Mouse (Mus musculus): Measurements from ENCODE around the gene Adamts20. TPM values are rescaled to one million over a fixed set of nuclear protein-coding genes. Genes with fewer than 3 reads are reported as not detected.
"Not testable (repeated sequence)": the region's sequence is repeated elsewhere in the genome, so short reads cannot be mapped to it uniquely, and the experiment has no call there.

Adamts20 gene
- polyA plus RNA-seq, 1 experiment from 2014 or later = 4.0 TPM

GRCm38 (mm10) chr15:94404071-94404545 is 61.1 kb downstream of the Adamts20 start:
- Histone ChIP-seq H3K4me2 (peak overlapping the region; percentile 97), H3K27me3 (peaks cover 19% of the 10 kb centered on the region; the same call in 1 of the 2 replicates), H3K9me3 (no peaks in the 10 kb centered on the region), H3K27ac (replicated peaks) (peak overlapping the region; percentile 62; the same call in 1 of the 2 replicates), H3K36me3 (no peaks in the 10 kb centered on the region), H3K4me1 (replicated peaks) (peaks cover 19% of the 10 kb centered on the region), H3K9ac (peak overlapping the region; percentile 80), H3K4me3 (peak overlapping the region; percentile 78)
- WGBS = under 1% methylated on average over 61 of the region's 65 CpGs
- ATAC-seq (ENCODE audit: low read depth) = peak; percentile 94

- peak overlapping the region; percentile 80 for H3K9ac ChIP-seq
- H3K4me2 ChIP-seq = peak overlapping the region; percentile 97
- peak overlapping the region; percentile 62; the same call in 1 of the 2 replicates for H3K27ac ChIP-seq (replicated peaks)
- no peaks in the 10 kb centered on the region for H3K9me3 ChIP-seq
- ATAC-seq (ENCODE audit: low read depth) = peak; percentile 80
- peak overlapping the region; percentile 78 for H3K4me3 ChIP-seq
- no peaks in the 10 kb centered on the region for H3K36me3 ChIP-seq
- under 1% methylated on average over 34 of the region's 34 CpGs for WGBS
- H3K27me3 ChIP-seq = peaks cover 17% of the 10 kb centered on the region; the same call in 1 of the 2 replicates
- H3K4me1 ChIP-seq (replicated peaks) = peaks cover 19% of the 10 kb centered on the region
These were observed 61.7 kb downstream of the Adamts20 start for GRCm38 (mm10) chr15:94403461-94404070.

- Histone ChIP-seq H3K9ac (peak overlapping the region; percentile 80), H3K27me3 (peaks cover 16% of the 10 kb centered on the region; the same call in 1 of the 2 replicates), H3K9me3 (no peaks in the 10 kb centered on the region), H3K4me2 (peak overlapping the region; percentile 97), H3K27ac (replicated peaks) (no peak overlapping the region), H3K4me1 (replicated peaks) (peaks cover 19% of the 10 kb centered on the region), H3K4me3 (peak overlapping the region; percentile 78), H3K36me3 (no peaks in the 10 kb centered on the region)
- peak; percentile 17; the same call in 1 of the 2 replicates for ATAC-seq (ENCODE audit: low read depth)
- 3% methylated on average over 15 of the region's 15 CpGs for WGBS
These were observed 62.2 kb downstream of the Adamts20 start for GRCm38 (mm10) chr15:94403018-94403417.

- H3K27me3 ChIP-seq = no peaks in the 10 kb centered on the region
- H3K4me1 ChIP-seq (replicated peaks) = no peaks in the 10 kb centered on the region
- 47% methylated on average over 7 of the region's 7 CpGs for whole genome bisulfite sequencing
- H3K4me2 ChIP-seq = no peak overlapping the region
- H3K4me3 ChIP-seq = no peak overlapping the region
- no peak for ATAC-seq (ENCODE audit: low read depth)
- no peaks in the 10 kb centered on the region for H3K36me3 ChIP-seq
- no peak overlapping the region for H3K9ac ChIP-seq
- no peak overlapping the region for H3K27ac ChIP-seq (replicated peaks)
- no peaks in the 10 kb centered on the region for H3K9me3 ChIP-seq
These were observed 72.5 kb downstream of the Adamts20 start for GRCm38 (mm10) chr15:94392737-94393136.

GRCm38 (mm10) chr15:94390127-94390526 is 75.1 kb downstream of the Adamts20 start:
- not testable (repeated sequence) for H3K4me3 ChIP-seq; H3K4me1 ChIP-seq (replicated peaks); H3K9ac ChIP-seq; H3K9me3 ChIP-seq; ATAC-seq (ENCODE audit: low read depth); H3K4me2 ChIP-seq; H3K27ac ChIP-seq (replicated peaks); H3K36me3 ChIP-seq; H3K27me3 ChIP-seq
- 74% methylated on average over 2 of the region's 2 CpGs for WGBS

- ATAC-seq (ENCODE audit: low read depth) = no peak
- H3K4me1 ChIP-seq (replicated peaks) = no peaks in the 10 kb centered on the region
- H3K27me3 ChIP-seq = no peaks in the 10 kb centered on the region
- no peaks in the 10 kb centered on the region for H3K36me3 ChIP-seq
- 96% methylated on average over 7 of the region's 9 CpGs for WGBS
- no peak overlapping the region for H3K27ac ChIP-seq (replicated peaks)
- H3K4me2 ChIP-seq = no peak overlapping the region
- H3K9me3 ChIP-seq = no peaks in the 10 kb centered on the region
- no peak overlapping the region for H3K9ac ChIP-seq
- H3K4me3 ChIP-seq = no peak overlapping the region
These were observed 85.8 kb downstream of the Adamts20 start for GRCm38 (mm10) chr15:94379425-94379824.

GRCm38 (mm10) chr15:94372548-94372947 is 92.7 kb downstream of the Adamts20 start:
- no peaks in the 10 kb centered on the region for H3K9me3 ChIP-seq
- ATAC-seq (ENCODE audit: low read depth) = no peak
- no peaks in the 10 kb centered on the region for H3K27me3 ChIP-seq
- H3K4me2 ChIP-seq = no peak overlapping the region
- H3K27ac ChIP-seq (replicated peaks) = no peak overlapping the region
- no peaks in the 10 kb centered on the region for H3K36me3 ChIP-seq
- 0 out of 2 replicates have a peak, but pooled peaks cover 3% of the 10 kb centered on the region for H3K4me1 ChIP-seq (replicated peaks)
- 78% methylated on average over 7 of the region's 7 CpGs for WGBS
- no peak overlapping the region for H3K4me3 ChIP-seq
- no peak overlapping the region for H3K9ac ChIP-seq

GRCm38 (mm10) chr15:94349052-94349451 is 116.2 kb downstream of the Adamts20 start:
- Histone ChIP-seq H3K9ac (no peak overlapping the region), H3K4me2 (no peak overlapping the region), H3K27ac (replicated peaks) (no peak overlapping the region), H3K4me3 (no peak overlapping the region), H3K27me3 (no peaks in the 10 kb centered on the region), H3K4me1 (replicated peaks) (no peaks in the 10 kb centered on the region), H3K9me3 (peaks cover 3% of the 10 kb centered on the region; the same call in 1 of the 2 replicates), H3K36me3 (peaks cover 27% of the 10 kb centered on the region)
- no peak for ATAC-seq (ENCODE audit: low read depth)
- WGBS = 93% methylated on average over 18 of the region's 18 CpGs

GRCm38 (mm10) chr15:94344317-94344716 is 120.9 kb downstream of the Adamts20 start:
- ATAC-seq (ENCODE audit: low read depth) = no peak
- H3K4me1 ChIP-seq (replicated peaks) = no peaks in the 10 kb centered on the region
- WGBS = 93% methylated on average over 5 of the region's 5 CpGs

GRCm38 (mm10) chr15:94342365-94342764 is 122.9 kb downstream of the Adamts20 start:
- Histone ChIP-seq H3K4me3 (no peak overlapping the region), H3K36me3 (peaks cover 28% of the 10 kb centered on the region), H3K27ac (replicated peaks) (no peak overlapping the region), H3K9me3 (peaks cover 3% of the 10 kb centered on the region; the same call in 1 of the 2 replicates), H3K9ac (no peak overlapping the region), H3K4me1 (replicated peaks) (no peaks in the 10 kb centered on the region), H3K27me3 (no peaks in the 10 kb centered on the region), H3K4me2 (no peak overlapping the region)
- 47% methylated on average over 10 of the region's 10 CpGs for WGBS
- ATAC-seq (ENCODE audit: low read depth) = no peak

More at GRCm38 (mm10) chr15:94344317-94344716, 120.9 kb downstream of the Adamts20 start:
- Histone ChIP-seq H3K27ac (replicated peaks) (no peak overlapping the region), H3K36me3 (peaks cover 28% of the 10 kb centered on the region), H3K9ac (no peak overlapping the region), H3K4me2 (no peak overlapping the region), H3K27me3 (no peaks in the 10 kb centered on the region), H3K4me3 (no peak overlapping the region), H3K9me3 (peaks cover 3% of the 10 kb centered on the region; the same call in 1 of the 2 replicates)

GRCm38 (mm10) chr15:94339011-94339410 is 126.2 kb downstream of the Adamts20 start:
- H3K27me3 ChIP-seq = no peaks in the 10 kb centered on the region
- ATAC-seq (ENCODE audit: low read depth) = no peak
- H3K9me3 ChIP-seq = no peaks in the 10 kb centered on the region
- 93% methylated on average over 8 of the region's 8 CpGs for WGBS
- no peak overlapping the region for H3K9ac ChIP-seq
- no peak overlapping the region for H3K4me2 ChIP-seq
- H3K4me1 ChIP-seq (replicated peaks) = no peaks in the 10 kb centered on the region
- H3K4me3 ChIP-seq = no peak overlapping the region
- no peak overlapping the region for H3K27ac ChIP-seq (replicated peaks)
- H3K36me3 ChIP-seq = peaks cover 7% of the 10 kb centered on the region

GRCm38 (mm10) chr15:94334586-94334985 is 130.6 kb downstream of the Adamts20 start:
- ATAC-seq (ENCODE audit: low read depth) = no peak
- H3K36me3 ChIP-seq = no peaks in the 10 kb centered on the region
- no peak overlapping the region for H3K27ac ChIP-seq (replicated peaks)
- H3K9me3 ChIP-seq = no peaks in the 10 kb centered on the region
- no peak overlapping the region for H3K4me2 ChIP-seq
- no peak overlapping the region for H3K9ac ChIP-seq
- 68% methylated on average over 10 of the region's 10 CpGs for WGBS
- no peak overlapping the region for H3K4me3 ChIP-seq
- no peaks in the 10 kb centered on the region for H3K27me3 ChIP-seq
- no peaks in the 10 kb centered on the region for H3K4me1 ChIP-seq (replicated peaks)
